In genomic region chr4:135297146-135297545, GRCm38 (mm10) we compare ENCODE assay signal across 16 mouse cellular contexts. TPM values are rescaled to one million over a fixed set of nuclear protein-coding genes. Genes with fewer than 3 reads are reported as not detected.
DNase-seq lines count a peak whose midpoint lies in the region; ATAC-seq and TF ChIP-seq lines count a peak whose summit lies in the region.
"Had no signal": no experiment of that assay in that cellular context is flagged by ENCODE, and none has a peak within 500 bp of the region (broad histone marks: within the 10 kb centered on the region; RNA-seq: fewer than 3 reads in every experiment).

No protein-coding gene starts in this region.

- 56% methylated on average over 7 of the region's 7 CpGs for WGBS in embryonic facial prominence, embryonic 14.5 days
- WGBS in embryonic facial prominence, embryonic 10.5 days = 84% methylated on average over 7 of the region's 7 CpGs
- WGBS in liver, embryonic 14.5 days (ENCODE audit: insufficient replicate concordance) = 70% methylated on average over 7 of the region's 7 CpGs

- TF ChIP-seq EP300 in liver, embryonic 14.5 days (IDR thresholded peaks at IDR 0.05; ENCODE audit: low read depth) = no peak

- no peaks in the 10 kb centered on the region for H3K36me3 ChIP-seq in embryonic facial prominence, embryonic 14.5 days (ENCODE audit: control insufficient read depth, insufficient read depth, low read length)
- no peaks in the 10 kb centered on the region for H3K36me3 ChIP-seq in embryonic facial prominence, embryonic 10.5 days (replicated peaks)
- no peaks in the 10 kb centered on the region for H3K36me3 ChIP-seq in liver, embryonic 14.5 days (replicated peaks; ENCODE audit: control insufficient read depth, insufficient read depth, low read depth)
- H3K36me3 ChIP-seq: embryonic facial prominence, embryonic 13.5 days; G1E had no signal

- ATAC-seq in embryonic facial prominence, embryonic 14.5 days (ENCODE audit: low read depth) = no peak
- ATAC-seq in liver, embryonic 14.5 days (ENCODE audit: insufficient read depth) = peak; percentile 40; the same call in 1 of the 2 replicates

- H3K4me3 ChIP-seq in embryonic facial prominence, embryonic 14.5 days (ENCODE audit: low read depth, low read length) = no peak overlapping the region
- H3K4me3 ChIP-seq in embryonic facial prominence, embryonic 10.5 days = no peak overlapping the region
- H3K4me3 ChIP-seq in liver, embryonic 14.5 days (ENCODE audit: insufficient read depth in 1 of 2, low read depth in 2 of 2, low read length in 2 of 2) = no peak overlapping the region
- H3K4me3 ChIP-seq: embryonic facial prominence, embryonic 13.5 days had no signal

- no peak overlapping the region for H3K9ac ChIP-seq in embryonic facial prominence, embryonic 14.5 days (ENCODE audit: low read depth, low read length)
- no peak overlapping the region for H3K9ac ChIP-seq in liver, embryonic 14.5 days (replicated peaks)
- H3K9ac ChIP-seq: hindbrain, embryonic 14.5 days had no signal

- DNase-seq in embryonic facial prominence, embryonic 14.5 days (ENCODE audit: low spot score) = peak; percentile 24
- no peak for DNase-seq in embryonic facial prominence, embryonic 10.5 days (ENCODE audit: low spot score)
- DNase-seq in layer of hippocampus, adult 9-11 months = peak; percentile 75
- DNase-seq in layer of hippocampus, postnatal 25 days (ENCODE audit: extremely low spot score in 1 of 2, low spot score in 1 of 2) = no peak
- DNase-seq in adipocyte (ENCODE audit: low spot score) = peak; percentile 70
- no peak for DNase-seq in liver, embryonic 14.5 days (ENCODE audit: low read depth in 3 of 3, low spot score in 3 of 3)
- DNase-seq in left cerebral cortex, postnatal 14 days (ENCODE audit: low spot score in 2 of 2) = no peak
- DNase-seq in cerebellum, postnatal 4 days (ENCODE audit: low spot score in 2 of 2) = no peak
- DNase-seq: B cell, adult 2 months; cerebellum, postnatal 25 days; gastrocnemius, postnatal 36 days; kidney, adult 9 months; thymus, postnatal 25 days had no signal

- H3K27me3 ChIP-seq in embryonic facial prominence, embryonic 14.5 days (replicated peaks; ENCODE audit: control insufficient read depth, insufficient read depth, low read length) = no peaks in the 10 kb centered on the region
- no peaks in the 10 kb centered on the region for H3K27me3 ChIP-seq in embryonic facial prominence, embryonic 10.5 days (replicated peaks; ENCODE audit: low read depth, poor library complexity, severe bottlenecking)
- no peaks in the 10 kb centered on the region for H3K27me3 ChIP-seq in liver, embryonic 14.5 days (ENCODE audit: control insufficient read depth, insufficient read depth, low read length)
- H3K27me3 ChIP-seq: embryonic facial prominence, embryonic 13.5 days had no signal

- no peak overlapping the region for H3K4me2 ChIP-seq in embryonic facial prominence, embryonic 14.5 days (ENCODE audit: low read depth, low read length)
- no peak overlapping the region for H3K4me2 ChIP-seq in liver, embryonic 14.5 days (ENCODE audit: low read depth)
- H3K4me2 ChIP-seq: embryonic facial prominence, embryonic 13.5 days had no signal

- no peak overlapping the region for H3K27ac ChIP-seq in embryonic facial prominence, embryonic 14.5 days (replicated peaks; ENCODE audit: low read depth, low read length)
- no peak overlapping the region for H3K27ac ChIP-seq in embryonic facial prominence, embryonic 10.5 days (replicated peaks)
- H3K27ac ChIP-seq in liver, embryonic 14.5 days = no peak overlapping the region
- H3K27ac ChIP-seq: hindbrain, embryonic 14.5 days had no signal

- H3K9me3 ChIP-seq in embryonic facial prominence, embryonic 14.5 days (ENCODE audit: control insufficient read depth, low read length) = no peaks in the 10 kb centered on the region
- H3K9me3 ChIP-seq in embryonic facial prominence, embryonic 10.5 days = no peaks in the 10 kb centered on the region
- H3K9me3 ChIP-seq in liver, embryonic 14.5 days (ENCODE audit: control insufficient read depth, low read length) = no peaks in the 10 kb centered on the region
- H3K9me3 ChIP-seq: embryonic facial prominence, embryonic 13.5 days had no signal

- intact Hi-C loops in left cerebral cortex, postnatal 14 days (cut with DNase I) = no loop called here

- TF ChIP-seq CTCF in liver, embryonic 14.5 days (IDR thresholded peaks at IDR 0.05; ENCODE audit: low read depth) = no peak

- peaks cover 14% of the 10 kb centered on the region for H3K4me1 ChIP-seq in embryonic facial prominence, embryonic 14.5 days (ENCODE audit: control insufficient read depth, insufficient read depth, low read length)
- H3K4me1 ChIP-seq in embryonic facial prominence, embryonic 10.5 days = peaks cover 21% of the 10 kb centered on the region
- H3K4me1 ChIP-seq in liver, embryonic 14.5 days (replicated peaks; ENCODE audit: control insufficient read depth in 2 of 2, insufficient read depth in 2 of 2, low read length in 1 of 2) = peaks cover 12 to 23% of the 10 kb centered on the region in 2 experiments

RNA-seq across cellular contexts. Expression of gene Clic4, which starts 24.5 kb away (rescaled TPM):
- polyA plus RNA-seq in embryonic facial prominence, embryonic 14.5 days (2014; fragmentation: Nextera tagmentation; extraction: Ambion mirVana) = 97.5 and 100 TPM in 2 replicates
- 207 and 211 TPM in 2 replicates for polyA plus RNA-seq in embryonic facial prominence, embryonic 10.5 days (2016; fragmentation: Nextera tagmentation; extraction: Ambion mirVana)
- 10 to 100 TPM; 36.9 to 38.9 TPM for total RNA-seq in layer of hippocampus, postnatal 25 days (2021)
- polyA plus RNA-seq in liver, embryonic 14.5 days (2012; rRNA removed) = 29.7 and 40.8 TPM in 2 replicates
- 65.8 and 76.5 TPM in 2 replicates for polyA plus RNA-seq in liver, embryonic 14.5 days (2014; fragmentation: Nextera tagmentation; extraction: Ambion mirVana)
- 10 to 100 TPM; 31.2 to 32.0 TPM for total RNA-seq in left cerebral cortex, postnatal 14 days (2021)

RNA-seq across cellular contexts. Expression of gene Srrm1, which starts 56.0 kb away (rescaled TPM):
- polyA plus RNA-seq in embryonic facial prominence, embryonic 14.5 days (2014; fragmentation: Nextera tagmentation; extraction: Ambion mirVana) = 159 and 163 TPM in 2 replicates
- 240 and 247 TPM in 2 replicates for polyA plus RNA-seq in embryonic facial prominence, embryonic 10.5 days (2016; fragmentation: Nextera tagmentation; extraction: Ambion mirVana)
- 100 to 1,000 TPM; 102 to 140 TPM for total RNA-seq in layer of hippocampus, postnatal 25 days (2021)
- 26.7 and 43.6 TPM in 2 replicates for polyA plus RNA-seq in liver, embryonic 14.5 days (2012; rRNA removed)
- polyA plus RNA-seq in liver, embryonic 14.5 days (2014; fragmentation: Nextera tagmentation; extraction: Ambion mirVana) = 94.8 and 99.4 TPM in 2 replicates
- 100 to 1,000 TPM; 112 to 137 TPM for total RNA-seq in left cerebral cortex, postnatal 14 days (2021)

Comparison
In these comparisons a context has a peak if more than half of its experiments do, and no peak if none do; other contexts are left out.
1. DNase-seq: peak in embryonic facial prominence, embryonic 14.5 days (single experiment), layer of hippocampus, adult 9-11 months (single experiment) and adipocyte (single experiment); none in embryonic facial prominence, embryonic 10.5 days (single experiment), layer of hippocampus, postnatal 25 days (0 of 2), liver, embryonic 14.5 days (0 of 3), left cerebral cortex, postnatal 14 days (0 of 2) and cerebellum, postnatal 4 days (0 of 2).